ENCODE assay signal across 8 mouse cellular contexts in the genomic region with DNA sequence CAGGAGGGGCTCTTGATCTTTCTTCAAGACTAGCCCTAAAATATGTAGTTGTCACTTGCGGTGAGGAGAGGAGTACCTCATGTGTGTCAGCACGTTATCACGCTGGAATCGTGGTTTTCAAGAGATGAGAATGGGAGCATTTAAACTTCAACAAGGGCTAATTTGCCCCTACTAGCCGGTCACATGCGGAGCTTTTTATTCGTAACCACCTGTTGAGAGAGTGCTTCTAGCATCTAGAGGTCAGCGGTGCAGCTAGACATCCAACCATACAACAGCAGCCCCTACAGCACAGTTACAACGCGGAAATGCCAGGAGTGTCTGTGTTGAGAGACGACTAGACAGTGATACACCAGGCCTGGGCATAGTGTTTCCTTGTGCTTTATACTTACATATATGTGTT. TPM values are rescaled to one million over a fixed set of nuclear protein-coding genes. Genes with fewer than 3 reads are reported as not detected.
DNase-seq lines count a peak whose midpoint lies in the region; ATAC-seq and TF ChIP-seq lines count a peak whose summit lies in the region.

No protein-coding gene starts in this region.

- H3K4me2 ChIP-seq in embryonic facial prominence, embryonic 15.5 days (replicated peaks), result peak overlapping the region; percentile 75
- peak overlapping the region; percentile 67 for H3K4me2 ChIP-seq in intestine, embryonic 15.5 days (replicated peaks)
- H3K4me2 ChIP-seq in midbrain, embryonic 15.5 days, result peak overlapping the region; percentile 77

- peaks cover 18% of the 10 kb centered on the region for H3K4me1 ChIP-seq in E14TG2a.4 (replicated peaks; ENCODE audit: low read depth, low read length)
- H3K4me1 ChIP-seq in embryonic facial prominence, embryonic 15.5 days, result peaks cover 20% of the 10 kb centered on the region
- H3K4me1 ChIP-seq in intestine, embryonic 15.5 days (replicated peaks), result peaks cover 4% of the 10 kb centered on the region; the same call in 1 of the 2 replicates
- H3K4me1 ChIP-seq in midbrain, embryonic 15.5 days, result peaks cover 23% of the 10 kb centered on the region

- TF ChIP-seq CTCF in E14TG2a.4 (conservative IDR thresholded peaks at IDR 0.05; ENCODE audit: low read length), result no peak

- no peaks in the 10 kb centered on the region for H3K27me3 ChIP-seq in E14TG2a.4 (ENCODE audit: insufficient read depth, low read length)
- no peaks in the 10 kb centered on the region for H3K27me3 ChIP-seq in embryonic facial prominence, embryonic 15.5 days
- H3K27me3 ChIP-seq in intestine, embryonic 15.5 days (replicated peaks), result no peaks in the 10 kb centered on the region
- H3K27me3 ChIP-seq in midbrain, embryonic 15.5 days (replicated peaks), result no peaks in the 10 kb centered on the region

- peaks cover 37% of the 10 kb centered on the region for H3K36me3 ChIP-seq in E14TG2a.4 (ENCODE audit: insufficient read depth, low read length)
- H3K36me3 ChIP-seq in embryonic facial prominence, embryonic 15.5 days, result peaks cover 25% of the 10 kb centered on the region
- peaks cover 20% of the 10 kb centered on the region; the same call in 1 of the 2 replicates for H3K36me3 ChIP-seq in intestine, embryonic 15.5 days
- H3K36me3 ChIP-seq in midbrain, embryonic 15.5 days (replicated peaks), result peaks cover 19% of the 10 kb centered on the region; the same call in 1 of the 2 replicates

- H3K9ac ChIP-seq in embryonic facial prominence, embryonic 15.5 days, result peak overlapping the region; percentile 87
- H3K9ac ChIP-seq in intestine, embryonic 15.5 days, result peak overlapping the region; percentile 89
- H3K9ac ChIP-seq in midbrain, embryonic 15.5 days, result peak overlapping the region; percentile 96

- no peak for ATAC-seq in embryonic facial prominence, embryonic 15.5 days (ENCODE audit: insufficient number of reproducible peaks, low FRiP score, low TSS enrichment, low read depth)
- ATAC-seq in intestine, embryonic 15.5 days, result peak; percentile 39; the same call in 1 of the 2 replicates
- no peak for ATAC-seq in midbrain, embryonic 15.5 days (replicated peaks)
- no peak for ATAC-seq in monocyte, adult 5-6 weeks (replicated peaks; ENCODE audit: insufficient number of reproducible peaks, low FRiP score, low TSS enrichment, poor library complexity, severe bottlenecking)

- peak overlapping the region; percentile 94; the same call in 1 of the 2 replicates for H3K27ac ChIP-seq in embryonic facial prominence, embryonic 15.5 days (replicated peaks)
- peak overlapping the region; percentile 90 for H3K27ac ChIP-seq in intestine, embryonic 15.5 days
- peak overlapping the region; percentile 89 for H3K27ac ChIP-seq in midbrain, embryonic 15.5 days

- whole genome bisulfite sequencing in embryonic facial prominence, embryonic 15.5 days, result under 1% methylated on average over 11 of the region's 11 CpGs
- WGBS in intestine, embryonic 15.5 days, result 0% methylated on average over 11 of the region's 11 CpGs
- under 1% methylated on average over 11 of the region's 11 CpGs for WGBS in midbrain, embryonic 15.5 days

- peak; percentile 8 to 21 for DNase-seq in cerebellum, postnatal 10 days
- DNase-seq in cerebellum, adult 11-12 months, result no peak
- no peak for DNase-seq in layer of hippocampus, postnatal 36 days

- H3K4me3 ChIP-seq in E14TG2a.4 (replicated peaks; ENCODE audit: low read length), result peak overlapping the region; percentile 95
- H3K4me3 ChIP-seq in embryonic facial prominence, embryonic 15.5 days (replicated peaks), result peak overlapping the region; percentile 94
- H3K4me3 ChIP-seq in intestine, embryonic 15.5 days (replicated peaks), result peak overlapping the region; percentile 70
- H3K4me3 ChIP-seq in midbrain, embryonic 15.5 days, result peak overlapping the region; percentile 88

- no peaks in the 10 kb centered on the region for H3K9me3 ChIP-seq in E14TG2a.4 (ENCODE audit: low read length)
- no peaks in the 10 kb centered on the region for H3K9me3 ChIP-seq in embryonic facial prominence, embryonic 15.5 days (replicated peaks)
- no peaks in the 10 kb centered on the region for H3K9me3 ChIP-seq in intestine, embryonic 15.5 days
- no peaks in the 10 kb centered on the region for H3K9me3 ChIP-seq in midbrain, embryonic 15.5 days

RNA-seq across cellular contexts. Expression of a gene that starts 0.8 kb away (rescaled TPM):
- polyA plus RNA-seq in embryonic facial prominence, embryonic 15.5 days (2015; fragmentation: Nextera tagmentation; extraction: Ambion mirVana), result 170 TPM in 2 replicates
- polyA plus RNA-seq in intestine, embryonic 15.5 days (2015; fragmentation: Nextera tagmentation; extraction: Ambion mirVana), result 295 and 299 TPM in 2 replicates
- 204 and 212 TPM in 2 replicates for polyA plus RNA-seq in midbrain, embryonic 15.5 days (2015; fragmentation: Nextera tagmentation; extraction: Ambion mirVana)
- 83.2 to 96.9 TPM (median 91.7 TPM) in 3 replicates for total RNA-seq in monocyte, adult 5-6 weeks (2017)
- total RNA-seq in layer of hippocampus, postnatal 36 days (2021), result 100 to 1,000 TPM; 224 to 229 TPM

RNA-seq across cellular contexts. Expression of a gene that starts 34.3 kb away (rescaled TPM):
- polyA plus RNA-seq in embryonic facial prominence, embryonic 15.5 days (2015; fragmentation: Nextera tagmentation; extraction: Ambion mirVana), result 0.24 and 0.28 TPM in 2 replicates
- 0.35 and 0.39 TPM in 2 replicates for polyA plus RNA-seq in intestine, embryonic 15.5 days (2015; fragmentation: Nextera tagmentation; extraction: Ambion mirVana)
- 0.34 and 0.54 TPM in 2 replicates for polyA plus RNA-seq in midbrain, embryonic 15.5 days (2015; fragmentation: Nextera tagmentation; extraction: Ambion mirVana)
- 0.29 TPM in 1 of 3 replicates, not detected in the others for total RNA-seq in monocyte, adult 5-6 weeks (2017)
- not detected for total RNA-seq in layer of hippocampus, postnatal 36 days (2021)

RNA-seq across cellular contexts. Expression of a gene that starts 41.6 kb away (rescaled TPM):
- polyA plus RNA-seq in embryonic facial prominence, embryonic 15.5 days (2015; fragmentation: Nextera tagmentation; extraction: Ambion mirVana), result 11.6 and 12.1 TPM in 2 replicates
- 10.4 and 11.0 TPM in 2 replicates for polyA plus RNA-seq in intestine, embryonic 15.5 days (2015; fragmentation: Nextera tagmentation; extraction: Ambion mirVana)
- polyA plus RNA-seq in midbrain, embryonic 15.5 days (2015; fragmentation: Nextera tagmentation; extraction: Ambion mirVana), result 12.3 and 14.9 TPM in 2 replicates
- total RNA-seq in monocyte, adult 5-6 weeks (2017), result 29.0 to 51.8 TPM (median 50.9 TPM) in 3 replicates
- 10 to 100 TPM; 81.3 to 83.1 TPM for total RNA-seq in layer of hippocampus, postnatal 36 days (2021)

Comparison
In these comparisons a context has a peak if more than half of its experiments do, and no peak if none do; other contexts are left out.
1. DNase-seq: peak in cerebellum, postnatal 10 days (2 of 2); none in cerebellum, adult 11-12 months (single experiment) and layer of hippocampus, postnatal 36 days (0 of 2).
2. Peak in every context shown above with its lines, with median percentiles within 50 percentile points of each other: H3K4me3 ChIP-seq, H3K27ac ChIP-seq, H3K4me2 ChIP-seq and H3K9ac ChIP-seq.